Mouse (Mus musculus) liver, adult 2 months (tissue): ENCODE data around the gene Foxp1. TPM values are rescaled to one million over a fixed set of nuclear protein-coding genes. Genes with fewer than 3 reads are reported as not detected.

ENCODE experiments used
- DNase-seq: peaks from one replicate; pipeline ENCODE4 v3.0.0-alpha.2; 2011; ENCODE audit warnings: low read depth, low spot score; ENCODE audit errors: extremely low read depth
- H3K27ac ChIP-seq: fragments of 200-500 bp; replicated peaks from 2 replicates; pipeline ENCODE4 v1.5.1; 2012; ENCODE audit warnings: low read depth, mild to moderate bottlenecking, control low read depth, inconsistent platforms, low read length; ENCODE audit not compliant: insufficient read depth
- H3K27me3 ChIP-seq: fragments of 200-500 bp; 2 replicates; pipeline ENCODE4 v1.6.1; 2012; ENCODE audit warnings: mild to moderate bottlenecking, moderate library complexity, low read length, inconsistent platforms; ENCODE audit not compliant: control insufficient read depth, insufficient read depth
- H3K36me3 ChIP-seq: fragments of 200-500 bp; 2 replicates; pipeline ENCODE4 v1.6.1; 2012; ENCODE audit warnings: low read length, inconsistent platforms; ENCODE audit not compliant: control insufficient read depth, insufficient read depth
- H3K4me1 ChIP-seq: fragments of 200-500 bp; 2 replicates; pipeline ENCODE4 v1.6.1; 2011; ENCODE audit warnings: low read length; ENCODE audit not compliant: control insufficient read depth, insufficient read depth
- H3K4me3 ChIP-seq: fragments of 200-500 bp; 2 replicates; pipeline ENCODE4 v1.5.1; 2011; ENCODE audit warnings: low read depth, mild to moderate bottlenecking, control low read depth, low read length, moderate library complexity; ENCODE audit not compliant: insufficient read depth
- H3K79me2 ChIP-seq: fragments of 200-500 bp; 2 replicates; pipeline ENCODE4 v1.6.1; 2012; ENCODE audit warnings: inconsistent platforms, mild to moderate bottlenecking, low read length, moderate library complexity; ENCODE audit not compliant: control insufficient read depth, insufficient read depth
- H3K9ac ChIP-seq: fragments of 200-500 bp; 2 replicates; pipeline ENCODE4 v1.6.1; 2012; ENCODE audit warnings: low read depth, mild to moderate bottlenecking, control low read depth, inconsistent platforms, low read length
- CTCF ChIP-seq: fragments of 200-500 bp; IDR thresholded peaks from 2 replicates; pipeline ENCODE4 v1.5.1; 2011; ENCODE audit warnings: low read depth, low read length, control low read depth
- POLR2A ChIP-seq: fragments of 200-500 bp; IDR thresholded peaks from 2 replicates; pipeline ENCODE4 v1.6.1; 2011; ENCODE audit warnings: low read length, control low read depth; ENCODE audit not compliant: insufficient read depth; ENCODE audit errors: extremely low read depth
- WGBS: fragments of 180-500 bp; shearing (Covaris S2); methylation state at CpG from one replicate; pipeline ENCODE4 v1.1.7; 2018; 5-methylcytosine and 5-hydroxymethylcytosine counted together
- polyA plus RNA-seq: library from polyadenylated mRNA; depleted of rRNA; stranded (reverse); fragments of >200 nt; gene quantifications from 2 replicates; pipeline ENCODE4 v1.2.3, GENCODE M21; 2012
- total RNA-seq: library from RNA; depleted of rRNA; stranded (reverse); fragments of >200 nt; gene quantifications from 2 replicates; pipeline ENCODE4 v1.2.3, GENCODE M21; 2014

Gene Foxp1
- total and polyA plus RNA-seq, 2 experiments: 22.7 to 24.8 TPM

GRCm38 (mm10) chr6:99188366-99189216, 333.9 kb downstream of the Foxp1 start:
- H3K9ac ChIP-seq: no peak overlapping the region
- TF ChIP-seq CTCF (no peak), POLR2A (no peak)
- DNase-seq: no peak
- H3K36me3 ChIP-seq: no peaks in the 10 kb centered on the region
- no peaks in the 10 kb centered on the region; the same call in 1 of the 2 replicates for H3K79me2 ChIP-seq
- H3K4me3 ChIP-seq: no peak overlapping the region
- H3K27me3 ChIP-seq: no peaks in the 10 kb centered on the region
- no peak overlapping the region for H3K27ac ChIP-seq
- no peaks in the 10 kb centered on the region for H3K4me1 ChIP-seq
- 81% methylated on average over 4 of the region's 4 CpGs for WGBS

DNA sequence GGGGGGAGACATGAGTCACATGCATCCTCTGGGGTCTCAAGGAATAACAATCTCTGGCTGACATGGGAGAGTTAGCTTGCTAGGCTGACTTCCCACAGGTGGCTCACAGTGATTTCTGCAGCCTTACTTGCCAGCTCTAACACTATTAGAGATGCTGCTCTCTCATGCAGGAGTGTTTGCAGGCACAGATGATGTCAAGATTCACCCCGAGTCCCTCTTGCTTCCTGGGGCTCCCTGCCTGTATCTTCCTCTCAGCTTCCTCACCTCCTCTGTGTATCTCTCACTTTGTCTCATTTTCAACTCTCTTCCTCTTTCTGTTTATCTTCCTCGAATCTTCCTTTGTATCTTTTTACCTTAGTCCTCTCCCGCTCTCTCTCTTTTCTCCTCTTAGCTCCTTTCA, 334.6 kb downstream of the Foxp1 start:
- Histone ChIP-seq H3K4me3 (no peak overlapping the region), H3K27me3 (no peaks in the 10 kb centered on the region), H3K79me2 (no peaks in the 10 kb centered on the region; the same call in 1 of the 2 replicates), H3K4me1 (no peaks in the 10 kb centered on the region), H3K9ac (no peak overlapping the region), H3K36me3 (no peaks in the 10 kb centered on the region), H3K27ac (no peak overlapping the region)
- TF ChIP-seq POLR2A (no peak), CTCF (no peak)
- DNase-seq: no peak
- WGBS: 83% methylated on average over 3 of the region's 3 CpGs

GRCm38 (mm10) chr6:99187415-99187814, 335.1 kb downstream of the Foxp1 start:
- no peaks in the 10 kb centered on the region for H3K36me3 ChIP-seq
- H3K4me1 ChIP-seq: no peaks in the 10 kb centered on the region
- TF ChIP-seq POLR2A: no peak
- no peak for TF ChIP-seq CTCF
- no peak overlapping the region for H3K27ac ChIP-seq
- no peak for DNase-seq
- no peak overlapping the region for H3K4me3 ChIP-seq
- no peak overlapping the region for H3K9ac ChIP-seq
- no peaks in the 10 kb centered on the region; the same call in 1 of the 2 replicates for H3K79me2 ChIP-seq
- 85% methylated on average over 2 of the region's 2 CpGs for WGBS
- H3K27me3 ChIP-seq: no peaks in the 10 kb centered on the region

DNA sequence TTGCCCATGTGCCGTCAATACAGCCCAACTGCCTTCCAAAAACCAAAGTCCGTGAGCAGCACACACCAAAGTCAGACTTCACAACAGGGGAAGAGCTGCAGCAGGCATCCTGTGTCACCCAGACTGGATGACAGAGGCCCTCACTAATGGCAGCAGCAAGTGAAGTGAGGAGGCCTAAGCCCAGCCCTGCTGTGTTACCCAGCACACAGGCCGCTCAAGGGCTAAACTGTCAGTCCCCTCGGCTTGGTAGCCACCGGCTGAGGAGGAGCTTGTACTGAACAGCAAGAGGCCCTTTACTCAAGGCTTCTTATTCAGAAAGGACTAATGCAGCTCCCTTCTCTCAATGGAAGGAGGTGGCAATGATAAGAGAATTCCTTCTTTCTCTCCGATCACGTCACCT, 336.0 kb downstream of the Foxp1 start:
- no peaks in the 10 kb centered on the region for H3K36me3 ChIP-seq
- no peak overlapping the region for H3K4me3 ChIP-seq
- 83% methylated on average over 7 of the region's 7 CpGs for WGBS
- no peaks in the 10 kb centered on the region; the same call in 1 of the 2 replicates for H3K79me2 ChIP-seq
- DNase-seq: no peak
- H3K27ac ChIP-seq: no peak overlapping the region
- H3K27me3 ChIP-seq: no peaks in the 10 kb centered on the region
- TF ChIP-seq CTCF: no peak
- no peak overlapping the region for H3K9ac ChIP-seq
- no peaks in the 10 kb centered on the region for H3K4me1 ChIP-seq

DNA sequence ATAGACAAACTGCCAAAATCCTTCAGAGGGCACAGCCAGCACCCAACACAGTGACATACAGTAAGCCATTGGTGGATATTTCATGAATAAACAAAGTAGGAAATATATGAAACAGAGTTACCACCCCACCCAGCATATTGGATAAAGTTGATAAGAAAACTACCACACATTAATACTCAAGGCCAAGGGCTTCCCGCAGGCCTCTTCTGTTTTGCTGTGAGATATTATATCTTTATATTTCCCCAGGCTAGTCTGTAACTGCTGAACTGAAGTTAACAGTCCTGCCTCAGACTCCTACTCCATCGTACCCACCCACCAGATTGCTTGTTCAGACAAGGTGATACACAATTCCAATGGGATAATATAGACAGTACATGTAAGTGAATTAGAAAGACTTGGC, 336.7 kb downstream of the Foxp1 start:
- 93% methylated on average over 2 of the region's 2 CpGs for WGBS
- no peaks in the 10 kb centered on the region for H3K4me1 ChIP-seq

GRCm38 (mm10) chr6:99184051-99184450, 338.5 kb downstream of the Foxp1 start:
- WGBS: 95% methylated on average over 5 of the region's 5 CpGs

More for the DNA sequence above, 336.7 kb downstream of the Foxp1 start:
- no peak for DNase-seq
- Histone ChIP-seq H3K4me3 (no peak overlapping the region), H3K9ac (no peak overlapping the region), H3K27me3 (no peaks in the 10 kb centered on the region), H3K79me2 (no peaks in the 10 kb centered on the region; the same call in 1 of the 2 replicates), H3K27ac (no peak overlapping the region), H3K36me3 (no peaks in the 10 kb centered on the region)
- no peak for TF ChIP-seq POLR2A
- no peak for TF ChIP-seq CTCF

More at GRCm38 (mm10) chr6:99184051-99184450, 338.5 kb downstream of the Foxp1 start:
- TF ChIP-seq POLR2A (no peak), CTCF (no peak)
- Histone ChIP-seq H3K4me3 (no peak overlapping the region), H3K27me3 (no peaks in the 10 kb centered on the region), H3K36me3 (no peaks in the 10 kb centered on the region), H3K79me2 (no peaks in the 10 kb centered on the region; the same call in 1 of the 2 replicates), H3K4me1 (no peaks in the 10 kb centered on the region), H3K27ac (no peak overlapping the region), H3K9ac (no peak overlapping the region)
- no peak for DNase-seq
